Mouse (Mus musculus) embryonic facial prominence, embryonic 11.5 days (tissue): Measurements from ENCODE around the gene Bbs2. TPM values are rescaled to one million over a fixed set of nuclear protein-coding genes. Genes with fewer than 3 reads are reported as not detected.

Source experiments
- ATAC-seq: fragments of 200-750 bp; cut with Nextera tagmentation; replicated peaks from 2 replicates; pipeline ENCODE4 v1.8.0; 2017; ENCODE audit warnings: low read depth; ENCODE audit not compliant: insufficient number of reproducible peaks, low FRiP score, low TSS enrichment
- DNase-seq: peaks from one replicate; pipeline ENCODE4 v3.0.0-alpha.2; 2015; ENCODE audit warnings: low spot score
- H3K27ac ChIP-seq: fragments of 300-500 bp; sonication (generic); replicated peaks from 2 replicates; pipeline ENCODE4 v1.5.1; 2014; ENCODE audit warnings: mild to moderate bottlenecking, low read depth, low read length, control low read depth
- H3K27me3 ChIP-seq: fragments of 300-500 bp; sonication (generic); 2 replicates; pipeline ENCODE4 v1.6.1; 2014; ENCODE audit warnings: mild to moderate bottlenecking, low read length, moderate library complexity, mixed read lengths; ENCODE audit not compliant: control insufficient read depth, insufficient read depth
- H3K36me3 ChIP-seq: fragments of 300-500 bp; sonication (generic); replicated peaks from 2 replicates; pipeline ENCODE4 v1.6.1; 2014; ENCODE audit warnings: low read depth, mild to moderate bottlenecking, low read length, moderate library complexity, mixed read lengths; ENCODE audit not compliant: control insufficient read depth, insufficient read depth
- H3K4me1 ChIP-seq: fragments of 300-500 bp; sonication (generic); 2 replicates; pipeline ENCODE4 v1.6.1; 2014; ENCODE audit warnings: low read length, mixed read lengths; ENCODE audit not compliant: control insufficient read depth, insufficient read depth
- H3K4me2 ChIP-seq: fragments of 300-500 bp; sonication (generic); 2 replicates; pipeline ENCODE4 v1.6.1; 2014; ENCODE audit warnings: low read depth, mild to moderate bottlenecking, control low read depth, low read length, moderate library complexity
- H3K4me3 ChIP-seq: fragments of 300-500 bp; sonication (generic); 2 replicates; pipeline ENCODE4 v1.5.1; 2014; ENCODE audit warnings: low read depth, low read length, control low read depth
- H3K9ac ChIP-seq: fragments of 300-500 bp; sonication (generic); replicated peaks from 2 replicates; pipeline ENCODE4 v1.6.1; 2014; ENCODE audit warnings: mild to moderate bottlenecking, control low read depth, low read length
- H3K9me3 ChIP-seq: fragments of 300-500 bp; sonication (generic); replicated peaks from 2 replicates; pipeline ENCODE4 v1.6.1; 2016; ENCODE audit warnings: mild to moderate bottlenecking, low read length, inconsistent platforms, mixed read lengths; ENCODE audit not compliant: control insufficient read depth
- WGBS: fragments of 180-500 bp; shearing (Covaris S2); extraction: QIAGEN DNeasy Blood & Tissue Kit; methylation state at CpG from one replicate; pipeline ENCODE4 v1.1.7; 2014; 5-methylcytosine and 5-hydroxymethylcytosine counted together
- polyA plus RNA-seq: library from polyadenylated mRNA; unstranded; fragments of >200 nt; fragmentation: Nextera tagmentation; extraction: Ambion mirVana; gene quantifications from 2 replicates; pipeline ENCODE4 v1.2.1, GENCODE M21; 2014

Gene Bbs2
- polyA plus RNA-seq, 1 experiment from 2014 or later = 21.0 TPM

- Histone ChIP-seq H3K9ac (no peak overlapping the region), H3K9me3 (no peaks in the 10 kb centered on the region), H3K27me3 (no peaks in the 10 kb centered on the region), H3K36me3 (no peaks in the 10 kb centered on the region), H3K4me1 (no peaks in the 10 kb centered on the region), H3K27ac (no peak overlapping the region), H3K4me3 (no peak overlapping the region), H3K4me2 (no peak overlapping the region)
- ATAC-seq (no peak), DNase-seq (no peak)
- 70% methylated on average over 6 of the region's 6 CpGs for WGBS
Measured at GRCm38 (mm10) chr8:94110526-94111177, 11.9 kb upstream of the Bbs2 start.

- WGBS = 85% methylated on average over 5 of the region's 5 CpGs
- no peaks in the 10 kb centered on the region for H3K4me1 ChIP-seq
- H3K27ac ChIP-seq = no peak overlapping the region
- DNase-seq (no peak), ATAC-seq (no peak)
- H3K9me3 ChIP-seq = no peaks in the 10 kb centered on the region
- no peaks in the 10 kb centered on the region for H3K36me3 ChIP-seq
- H3K9ac ChIP-seq = no peak overlapping the region
- no peak overlapping the region for H3K4me3 ChIP-seq
- no peaks in the 10 kb centered on the region for H3K27me3 ChIP-seq
- no peak overlapping the region for H3K4me2 ChIP-seq
Measured at GRCm38 (mm10) chr8:94109835-94110234, 11.1 kb upstream of the Bbs2 start.

- H3K4me3 ChIP-seq = no peak overlapping the region
- H3K27ac ChIP-seq = no peak overlapping the region
- no peak for DNase-seq
- no peak overlapping the region for H3K9ac ChIP-seq
- no peaks in the 10 kb centered on the region for H3K27me3 ChIP-seq
- H3K4me2 ChIP-seq = no peak overlapping the region
- no peak for ATAC-seq
- H3K4me1 ChIP-seq = no peaks in the 10 kb centered on the region
- H3K36me3 ChIP-seq = no peaks in the 10 kb centered on the region
- WGBS = 63% methylated on average over 6 of the region's 6 CpGs
- H3K9me3 ChIP-seq = no peaks in the 10 kb centered on the region
Measured at GRCm38 (mm10) chr8:94109396-94109795, 10.7 kb upstream of the Bbs2 start.

GRCm38 (mm10) chr8:94107871-94108270 lies 9.1 kb upstream of the Bbs2 start:
- no peak for DNase-seq
- ATAC-seq = no peak
- Histone ChIP-seq H3K4me2 (no peak overlapping the region), H3K4me1 (no peaks in the 10 kb centered on the region), H3K9me3 (no peaks in the 10 kb centered on the region), H3K27ac (no peak overlapping the region), H3K27me3 (no peaks in the 10 kb centered on the region), H3K4me3 (no peak overlapping the region), H3K9ac (no peak overlapping the region), H3K36me3 (no peaks in the 10 kb centered on the region)
- 81% methylated on average over 3 of the region's 3 CpGs for WGBS

- WGBS = 57% methylated on average over 5 of the region's 5 CpGs
Measured at GRCm38 (mm10) chr8:94104146-94104545, 5.4 kb upstream of the Bbs2 start.

GRCm38 (mm10) chr8:94098996-94099395 lies 268 bp upstream of the Bbs2 start:
- ATAC-seq = no peak
- Histone ChIP-seq H3K4me2 (no peak overlapping the region; the same call in 1 of the 2 replicates), H3K27me3 (no peaks in the 10 kb centered on the region), H3K4me3 (no peak overlapping the region), H3K9ac (peak overlapping the region; percentile 68; the same call in 1 of the 2 replicates), H3K4me1 (no peaks in the 10 kb centered on the region), H3K27ac (no peak overlapping the region), H3K36me3 (no peaks in the 10 kb centered on the region), H3K9me3 (no peaks in the 10 kb centered on the region)
- WGBS = 40% methylated on average over 4 of the region's 4 CpGs
- no peak for DNase-seq

More at GRCm38 (mm10) chr8:94104146-94104545, 5.4 kb upstream of the Bbs2 start:
- ATAC-seq (no peak), DNase-seq (no peak)
- Histone ChIP-seq H3K27me3 (no peaks in the 10 kb centered on the region), H3K36me3 (no peaks in the 10 kb centered on the region), H3K4me1 (no peaks in the 10 kb centered on the region), H3K4me3 (no peak overlapping the region), H3K4me2 (no peak overlapping the region), H3K27ac (no peak overlapping the region), H3K9ac (no peak overlapping the region), H3K9me3 (no peaks in the 10 kb centered on the region)

GRCm38 (mm10) chr8:94094281-94094680 lies 4.4 kb downstream of the Bbs2 start:
- ATAC-seq (no peak), DNase-seq (no peak)
- no peaks in the 10 kb centered on the region for H3K4me1 ChIP-seq
- no peaks in the 10 kb centered on the region for H3K36me3 ChIP-seq
- no peak overlapping the region for H3K27ac ChIP-seq
- no peaks in the 10 kb centered on the region for H3K27me3 ChIP-seq
- H3K4me2 ChIP-seq = no peak overlapping the region
- H3K4me3 ChIP-seq = no peak overlapping the region
- H3K9me3 ChIP-seq = no peaks in the 10 kb centered on the region
- no peak overlapping the region for H3K9ac ChIP-seq
- WGBS = 76% methylated on average over 6 of the region's 6 CpGs

- H3K9me3 ChIP-seq = no peaks in the 10 kb centered on the region
- no peaks in the 10 kb centered on the region for H3K27me3 ChIP-seq
- WGBS = 88% methylated on average over 9 of the region's 9 CpGs
- H3K4me2 ChIP-seq = no peak overlapping the region
- H3K4me3 ChIP-seq = no peak overlapping the region
- no peak overlapping the region for H3K27ac ChIP-seq
- no peak overlapping the region for H3K9ac ChIP-seq
- no peaks in the 10 kb centered on the region for H3K4me1 ChIP-seq
- no peak for DNase-seq
- no peaks in the 10 kb centered on the region for H3K36me3 ChIP-seq
- no peak for ATAC-seq
Measured at GRCm38 (mm10) chr8:94092848-94093247, 5.9 kb downstream of the Bbs2 start.
